Mouse (Mus musculus): Measurements from ENCODE around the gene Gm20517. TPM values are rescaled to one million over a fixed set of nuclear protein-coding genes. Genes with fewer than 3 reads are reported as not detected.

The Gm20517 gene
- total RNA-seq, 2 experiments from 2014 or later, result 0.82 to 2.4 TPM

GRCm38 (mm10) chr17:47715037-47715436 lies 103.6 kb downstream of the Gm20517 start:
- no peak overlapping the region for H3K4me3 ChIP-seq
- DNase-seq, result no peak
- no peak for TF ChIP-seq CTCF (IDR thresholded peaks at IDR 0.05)
- H3K27ac ChIP-seq, result no peak overlapping the region
- intact Hi-C loops (cut with DNase I), result no loop called here

GRCm38 (mm10) chr17:47721183-47721582 lies 109.8 kb downstream of the Gm20517 start:
- intact Hi-C loops (cut with DNase I), result no loop called here
- no peak for DNase-seq
- no peak for TF ChIP-seq CTCF (IDR thresholded peaks at IDR 0.05)
- no peak overlapping the region for H3K4me3 ChIP-seq
- H3K27ac ChIP-seq, result no peak overlapping the region

GRCm38 (mm10) chr17:47726566-47726965 lies 115.2 kb downstream of the Gm20517 start, which contains the start of gene Pgc:
Gene Pgc, plus strand, starts transcription at chr17:47726842.
- intact Hi-C loops (cut with DNase I), result no loop called here
- no peak for DNase-seq
- H3K27ac ChIP-seq, result no peak within 1 kb of the TSS
- no peak within 1 kb of the TSS for H3K4me3 ChIP-seq
- no peak for TF ChIP-seq CTCF (IDR thresholded peaks at IDR 0.05)

GRCm38 (mm10) chr17:47730633-47731575 lies 119.5 kb downstream of the Gm20517 start:
- no peak for DNase-seq
- TF ChIP-seq CTCF (IDR thresholded peaks at IDR 0.05), result no peak; the same call in 1 of the 2 replicates
- intact Hi-C loops (cut with DNase I), result no loop called here
- Histone ChIP-seq H3K4me3 (no peak overlapping the region), H3K27ac (no peak overlapping the region)

Other genes starting within 250 kb of the Gm20517 start
- 10 to 100 TPM; 31.5 to 33.2 TPM for gene Mrps10, start 242.7 kb upstream of the Gm20517 start, total RNA-seq (2021)
- under 1 TPM; 0.54 to 0.78 TPM for gene Guca1b, start 226.2 kb upstream of the Gm20517 start, total RNA-seq (2021)
- gene Guca1a, start 211.0 kb upstream of the Gm20517 start, total RNA-seq (2021), result not detected
- gene AI661453, start 175.0 kb upstream of the Gm20517 start, total RNA-seq (2021), result under 1 TPM; 0.23 to 0.45 TPM
- gene 1700001C19Rik, start 174.2 kb upstream of the Gm20517 start, total RNA-seq (2021), result not detected
- gene Taf8, start 109.3 kb upstream of the Gm20517 start, total RNA-seq (2021), result 10 to 100 TPM; 13.0 to 14.1 TPM
- gene Ccnd3, start 106.5 kb upstream of the Gm20517 start, total RNA-seq (2021), result 10 to 100 TPM; 18.7 to 25.8 TPM
- gene Bysl, start 97 bp upstream of the Gm20517 start, total RNA-seq (2021), result 10 to 100 TPM; 14.2 to 16.0 TPM
- 10 to 100 TPM; 17.9 to 18.3 TPM for gene Med20, start within 50 bp of the Gm20517 start, total RNA-seq (2021)
- gene Usp49, start 19.1 kb downstream of the Gm20517 start, total RNA-seq (2021), result 1 to 10 TPM; 3.1 to 4.5 TPM
- gene Tomm6, start 76.8 kb downstream of the Gm20517 start, total RNA-seq (2021), result 100 to 1,000 TPM; 125 TPM
- 1 to 10 TPM; 4.2 to 5.7 TPM for gene Frs3, start 77.4 kb downstream of the Gm20517 start, total RNA-seq (2021)
- gene Gm21981, start 82.9 kb downstream of the Gm20517 start, total RNA-seq (2021), result under 1 TPM; 0.45 to 0.46 TPM
- gene Prickle4, start 83.1 kb downstream of the Gm20517 start, total RNA-seq (2021), result 1 to 10 TPM; 2.6 to 3.7 TPM
- gene Pgc, start 115.3 kb downstream of the Gm20517 start, total RNA-seq (2021), result not detected
- 10 to 100 TPM; 85.3 to 93.9 TPM for gene Tfeb, start 125.4 kb downstream of the Gm20517 start, total RNA-seq (2021)
- gene Mdfi, start 223.1 kb downstream of the Gm20517 start, total RNA-seq (2021), result under 1 TPM; 0.31 to 0.42 TPM

Measured in gastrocnemius, adult 2 months (tissue).